Mouse (Mus musculus): ENCODE measurements around the gene Shisa7. TPM values are rescaled to one million over a fixed set of nuclear protein-coding genes. Genes with fewer than 3 reads are reported as not detected.
"Not testable (repeated sequence)": the region's sequence is repeated elsewhere in the genome, so short reads cannot be mapped to it uniquely, and the experiment has no call there.

Shisa7 gene
- polyA plus RNA-seq, 1 experiment from 2014 or later, result 0.68 TPM

DNA sequence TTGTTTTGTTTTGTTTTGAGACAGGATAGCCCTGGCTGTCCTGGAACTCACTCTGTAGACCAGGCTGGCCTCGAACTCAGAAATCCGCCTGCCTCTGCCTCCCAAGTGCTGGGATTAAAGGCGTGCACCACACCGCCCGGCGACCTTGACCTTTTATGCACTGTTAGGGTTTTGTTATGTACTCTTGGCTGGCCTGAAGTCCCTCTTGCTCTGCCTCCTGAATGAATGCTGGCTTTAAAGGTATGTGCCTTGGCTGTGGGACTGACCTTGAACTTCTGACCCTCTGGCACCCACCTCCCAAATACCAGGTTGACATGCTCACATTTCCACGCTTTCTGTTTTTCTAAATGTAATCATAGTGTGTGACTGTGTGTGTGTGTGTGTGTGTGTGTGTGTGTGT lies 23.6 kb downstream of the Shisa7 start:
- WGBS, result 84% methylated on average over 7 of the region's 7 CpGs

DNA sequence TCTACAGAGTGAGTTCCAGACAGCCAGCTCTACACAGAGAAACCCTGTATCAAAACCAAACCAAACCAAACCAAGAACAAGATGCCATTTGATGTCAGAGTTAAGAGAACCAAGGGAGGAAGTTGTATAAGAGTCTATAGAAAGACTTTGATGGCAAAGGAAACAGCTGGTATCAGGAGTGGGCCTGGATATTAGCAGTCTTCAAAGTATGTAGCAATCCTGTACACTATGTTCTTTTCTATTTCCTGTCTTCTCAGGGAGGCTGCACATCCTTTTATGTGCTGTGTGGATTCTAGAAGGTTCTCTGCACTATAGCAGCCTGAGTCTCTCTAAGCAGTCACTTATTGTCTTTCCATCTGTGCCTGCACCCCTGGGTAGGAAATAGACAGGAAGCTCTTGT lies 27.9 kb downstream of the Shisa7 start:
- no peak for DNase-seq (ENCODE audit: low spot score)
- Histone ChIP-seq H3K27ac (replicated peaks; ENCODE audit: low read depth, low read length) (no peak overlapping the region), H3K9me3 (ENCODE audit: control insufficient read depth, low read length) (no peaks in the 10 kb centered on the region), H3K9ac (ENCODE audit: low read depth, low read length) (no peak overlapping the region), H3K4me3 (ENCODE audit: low read depth, low read length) (no peak overlapping the region), H3K36me3 (ENCODE audit: control insufficient read depth, insufficient read depth, low read length) (no peaks in the 10 kb centered on the region), H3K4me1 (ENCODE audit: control insufficient read depth, insufficient read depth, low read length) (peaks cover 6% of the 10 kb centered on the region; the same call in 1 of the 2 replicates), H3K4me2 (ENCODE audit: low read depth, low read length) (no peak overlapping the region), H3K27me3 (replicated peaks; ENCODE audit: control insufficient read depth, insufficient read depth, low read length) (no peaks in the 10 kb centered on the region)
- ATAC-seq (ENCODE audit: low read depth), result no peak

More for the DNA sequence above, 23.6 kb downstream of the Shisa7 start:
- H3K9me3 ChIP-seq (ENCODE audit: control insufficient read depth, low read length); H3K4me2 ChIP-seq (ENCODE audit: low read depth, low read length); H3K27me3 ChIP-seq (replicated peaks; ENCODE audit: control insufficient read depth, insufficient read depth, low read length); DNase-seq (ENCODE audit: low spot score); ATAC-seq (ENCODE audit: low read depth); H3K36me3 ChIP-seq (ENCODE audit: control insufficient read depth, insufficient read depth, low read length); H3K9ac ChIP-seq (ENCODE audit: low read depth, low read length); H3K4me1 ChIP-seq (ENCODE audit: control insufficient read depth, insufficient read depth, low read length); H3K27ac ChIP-seq (replicated peaks; ENCODE audit: low read depth, low read length); H3K4me3 ChIP-seq (ENCODE audit: low read depth, low read length): not testable (repeated sequence)

DNA sequence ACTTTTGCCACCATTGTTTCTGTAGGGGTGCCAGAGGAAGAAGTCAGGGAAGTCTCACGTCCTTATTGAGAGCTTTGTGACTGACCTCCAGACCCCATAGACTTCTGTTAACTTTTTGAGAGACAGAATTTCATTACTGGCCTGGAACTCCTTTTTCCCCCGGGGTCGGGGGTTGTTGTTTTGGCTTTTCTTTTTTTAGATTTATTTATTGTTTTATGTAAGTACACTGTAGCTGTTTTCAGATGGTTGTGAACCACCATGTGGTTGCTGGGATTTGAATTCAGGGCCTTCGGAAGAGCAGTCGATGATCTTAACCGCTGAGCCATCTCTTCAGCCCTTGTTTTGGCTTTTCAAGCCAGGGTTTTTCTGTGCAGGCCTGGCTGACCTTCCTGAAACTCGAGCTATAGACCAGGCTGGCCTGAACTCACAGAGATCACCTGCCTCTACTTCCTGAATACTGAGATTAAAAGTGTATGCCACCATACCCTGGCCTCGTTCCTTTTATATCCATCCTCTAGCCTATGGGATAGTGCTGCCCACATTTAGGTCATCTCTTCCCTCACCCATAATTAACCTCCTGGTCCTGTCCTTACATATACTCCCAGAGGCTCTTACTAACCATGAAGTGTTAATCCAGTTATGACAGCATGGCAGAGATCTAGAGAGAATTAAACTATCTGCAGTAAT lies 31.2 kb downstream of the Shisa7 start:
- H3K4me3 ChIP-seq (ENCODE audit: low read depth, low read length), result peak overlapping the region; percentile 97
- 23% methylated on average over 8 of the region's 8 CpGs for WGBS
- H3K27me3 ChIP-seq (replicated peaks; ENCODE audit: control insufficient read depth, insufficient read depth, low read length), result no peaks in the 10 kb centered on the region
- DNase-seq (ENCODE audit: low spot score) (no peak), ATAC-seq (ENCODE audit: low read depth) (no peak)
- H3K27ac ChIP-seq (replicated peaks; ENCODE audit: low read depth, low read length), result peak overlapping the region; percentile 89
- peaks cover 25% of the 10 kb centered on the region for H3K36me3 ChIP-seq (ENCODE audit: control insufficient read depth, insufficient read depth, low read length)
- no peaks in the 10 kb centered on the region for H3K9me3 ChIP-seq (ENCODE audit: control insufficient read depth, low read length)
- H3K9ac ChIP-seq (ENCODE audit: low read depth, low read length), result peak overlapping the region; percentile 67
- peaks cover 21% of the 10 kb centered on the region for H3K4me1 ChIP-seq (ENCODE audit: control insufficient read depth, insufficient read depth, low read length)
- peak overlapping the region; percentile 62 for H3K4me2 ChIP-seq (ENCODE audit: low read depth, low read length)

DNA sequence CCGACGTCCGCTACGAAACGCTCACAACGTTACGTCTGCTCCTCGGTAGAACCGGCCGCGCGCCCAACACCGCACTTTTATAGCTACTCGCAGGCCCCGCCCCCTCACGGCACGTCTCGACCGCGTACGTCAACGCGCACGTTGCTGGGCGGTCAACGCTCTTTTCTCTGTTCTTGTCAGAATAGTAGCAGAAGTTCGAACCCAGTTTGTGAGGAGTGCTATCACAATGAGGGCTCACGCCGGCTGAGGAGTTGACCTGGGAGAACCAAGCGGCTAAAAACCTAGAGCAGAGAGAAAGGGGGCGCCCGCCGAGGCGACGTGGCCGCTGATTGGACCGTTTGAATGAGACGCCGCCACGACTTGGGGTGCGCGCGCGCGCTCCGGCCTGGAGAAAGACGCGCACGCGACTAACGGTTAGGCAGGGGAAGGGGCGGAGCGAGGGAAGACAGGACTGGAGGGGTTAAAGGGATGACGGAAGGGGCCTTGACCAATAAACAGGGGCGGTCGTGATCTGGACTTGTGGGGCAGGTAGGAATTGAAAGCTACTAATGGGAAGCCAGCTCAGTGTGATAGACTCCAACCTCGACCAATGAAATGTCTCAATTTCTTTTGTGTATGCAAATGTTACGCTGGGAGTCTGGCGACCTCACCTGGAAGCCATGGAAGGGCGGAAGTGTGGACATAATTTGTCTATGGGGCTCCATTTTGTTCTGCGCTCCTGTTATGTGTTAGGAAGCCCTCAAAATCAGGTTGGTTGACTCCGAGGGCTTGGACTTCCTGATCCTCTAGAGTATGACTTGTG lies 32.0 kb downstream of the Shisa7 start, which contains the start of gene Ube2s:
TSS of gene Ube2s (minus strand) at position 288 of the 802 bp plus-strand sequence.
- WGBS, result under 1% methylated on average over 59 of the region's 62 CpGs
- peaks cover 21% of the 10 kb centered on the region for H3K4me1 ChIP-seq (ENCODE audit: control insufficient read depth, insufficient read depth, low read length)
- peak within 1 kb of the TSS; percentile 97 for H3K4me3 ChIP-seq (ENCODE audit: low read depth, low read length)
- DNase-seq (ENCODE audit: low spot score), result peak; percentile 100
- H3K4me2 ChIP-seq (ENCODE audit: low read depth, low read length), result peak within 1 kb of the TSS; percentile 80
- ATAC-seq (ENCODE audit: low read depth), result peak; percentile 99
- H3K9me3 ChIP-seq (ENCODE audit: control insufficient read depth, low read length), result no peaks in the 10 kb centered on the region
- peak within 1 kb of the TSS; percentile 99 for H3K9ac ChIP-seq (ENCODE audit: low read depth, low read length)
- H3K27ac ChIP-seq (replicated peaks; ENCODE audit: low read depth, low read length), result peak within 1 kb of the TSS; percentile 98
- H3K27me3 ChIP-seq (replicated peaks; ENCODE audit: control insufficient read depth, insufficient read depth, low read length), result no peaks in the 10 kb centered on the region
- peaks cover 29% of the 10 kb centered on the region for H3K36me3 ChIP-seq (ENCODE audit: control insufficient read depth, insufficient read depth, low read length)

DNA sequence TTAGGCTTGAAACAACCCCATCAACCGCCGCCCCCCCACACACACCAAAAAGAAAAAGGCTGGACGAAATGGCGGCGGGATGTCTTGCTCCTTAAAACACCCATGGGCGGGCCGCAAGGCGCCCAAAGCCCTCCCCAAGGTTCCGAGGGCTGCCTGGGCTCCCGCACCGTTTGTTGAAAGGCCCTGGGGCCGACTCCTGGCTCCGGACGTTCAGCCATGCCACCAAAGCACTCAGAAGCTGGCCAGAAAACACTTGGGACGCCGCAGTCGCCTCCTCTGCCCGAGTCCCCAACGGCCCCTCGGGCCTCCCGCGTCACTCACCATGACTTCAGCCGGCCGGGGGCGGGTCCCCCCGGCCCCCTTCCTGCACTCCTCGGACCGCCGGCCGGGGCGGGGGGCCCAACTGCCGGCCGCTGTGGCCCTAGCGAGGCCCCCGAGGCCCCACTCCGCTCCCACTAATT lies 32.6 kb downstream of the Shisa7 start:
- ATAC-seq (ENCODE audit: low read depth), result 0 out of 2 replicates have a peak, but pooled peaks have one; percentile 1
- 0% methylated on average over 15 of the region's 36 CpGs for WGBS

DNA sequence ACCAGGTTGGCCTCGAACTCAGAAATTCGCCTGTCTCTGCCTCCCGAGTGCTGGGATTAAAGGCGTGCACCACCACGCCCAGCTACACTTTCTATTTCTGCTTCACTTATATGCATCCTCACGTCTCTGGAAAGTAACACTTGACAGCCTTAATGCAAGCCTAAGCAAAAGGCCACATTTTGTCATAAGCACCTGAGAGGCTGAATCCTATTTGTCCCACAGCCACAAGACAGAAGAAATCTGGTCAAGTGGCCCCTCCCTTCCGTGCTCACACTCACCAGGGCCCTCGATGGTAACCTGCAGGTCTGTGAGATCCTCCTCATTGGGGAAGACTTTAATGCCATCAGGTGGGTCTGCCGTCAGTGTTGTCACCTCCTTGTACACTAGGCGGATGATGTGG lies 33.4 kb downstream of the Shisa7 start:
- Histone ChIP-seq H3K4me3 (ENCODE audit: low read depth, low read length) (peak overlapping the region; percentile 97), H3K36me3 (ENCODE audit: control insufficient read depth, insufficient read depth, low read length) (peaks cover 43% of the 10 kb centered on the region), H3K9ac (ENCODE audit: low read depth, low read length) (peak overlapping the region; percentile 99), H3K27ac (replicated peaks; ENCODE audit: low read depth, low read length) (peak overlapping the region; percentile 98; the same call in 1 of the 2 replicates), H3K4me2 (ENCODE audit: low read depth, low read length) (peak overlapping the region; percentile 80), H3K4me1 (ENCODE audit: control insufficient read depth, insufficient read depth, low read length) (peaks cover 21% of the 10 kb centered on the region)
- H3K27me3 ChIP-seq (replicated peaks; ENCODE audit: control insufficient read depth, insufficient read depth, low read length); H3K9me3 ChIP-seq (ENCODE audit: control insufficient read depth, low read length); DNase-seq (ENCODE audit: low spot score); ATAC-seq (ENCODE audit: low read depth): not testable (repeated sequence)
- 40% methylated on average over 10 of the region's 10 CpGs for WGBS

More for the DNA sequence above, 32.6 kb downstream of the Shisa7 start:
- Histone ChIP-seq H3K27ac (replicated peaks; ENCODE audit: low read depth, low read length) (peak overlapping the region; percentile 98), H3K4me3 (ENCODE audit: low read depth, low read length) (peak overlapping the region; percentile 97), H3K27me3 (replicated peaks; ENCODE audit: control insufficient read depth, insufficient read depth, low read length) (no peaks in the 10 kb centered on the region), H3K9me3 (ENCODE audit: control insufficient read depth, low read length) (no peaks in the 10 kb centered on the region), H3K9ac (ENCODE audit: low read depth, low read length) (peak overlapping the region; percentile 99), H3K4me2 (ENCODE audit: low read depth, low read length) (peak overlapping the region; percentile 80), H3K4me1 (ENCODE audit: control insufficient read depth, insufficient read depth, low read length) (peaks cover 21% of the 10 kb centered on the region), H3K36me3 (ENCODE audit: control insufficient read depth, insufficient read depth, low read length) (peaks cover 35% of the 10 kb centered on the region)
- peak; percentile 32 for DNase-seq (ENCODE audit: low spot score)

DNA sequence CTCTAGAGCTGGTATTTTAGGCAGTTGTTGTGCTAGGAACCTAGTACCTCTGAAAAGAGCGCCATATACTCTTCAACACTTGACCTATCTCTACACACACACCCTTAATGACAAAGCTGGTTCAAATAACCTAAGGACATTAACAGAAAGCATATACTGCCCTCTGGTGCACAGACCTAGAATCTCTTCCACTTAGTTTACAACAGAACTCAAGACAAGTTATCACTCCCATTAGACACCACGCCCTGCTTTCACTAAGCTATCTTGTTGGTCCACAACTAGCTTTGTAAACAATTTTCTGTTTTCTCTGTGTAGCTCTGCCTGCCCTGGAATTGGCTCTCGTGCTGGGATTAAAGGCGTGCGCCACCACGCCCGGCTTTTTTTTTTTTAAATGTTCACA lies 37.8 kb downstream of the Shisa7 start:
- H3K9me3 ChIP-seq (ENCODE audit: control insufficient read depth, low read length), result no peaks in the 10 kb centered on the region
- ATAC-seq (ENCODE audit: low read depth) (no peak), DNase-seq (ENCODE audit: low spot score) (peak; percentile 54)
- H3K4me1 ChIP-seq (ENCODE audit: control insufficient read depth, insufficient read depth, low read length), result peaks cover 15% of the 10 kb centered on the region
- H3K27ac ChIP-seq (replicated peaks; ENCODE audit: low read depth, low read length), result no peak overlapping the region
- WGBS, result 87% methylated on average over 7 of the region's 7 CpGs
- no peaks in the 10 kb centered on the region for H3K27me3 ChIP-seq (replicated peaks; ENCODE audit: control insufficient read depth, insufficient read depth, low read length)
- no peak overlapping the region for H3K9ac ChIP-seq (ENCODE audit: low read depth, low read length)
- peaks cover 58% of the 10 kb centered on the region for H3K36me3 ChIP-seq (ENCODE audit: control insufficient read depth, insufficient read depth, low read length)
- H3K4me2 ChIP-seq (ENCODE audit: low read depth, low read length), result no peak overlapping the region
- no peak overlapping the region for H3K4me3 ChIP-seq (ENCODE audit: low read depth, low read length)

DNA sequence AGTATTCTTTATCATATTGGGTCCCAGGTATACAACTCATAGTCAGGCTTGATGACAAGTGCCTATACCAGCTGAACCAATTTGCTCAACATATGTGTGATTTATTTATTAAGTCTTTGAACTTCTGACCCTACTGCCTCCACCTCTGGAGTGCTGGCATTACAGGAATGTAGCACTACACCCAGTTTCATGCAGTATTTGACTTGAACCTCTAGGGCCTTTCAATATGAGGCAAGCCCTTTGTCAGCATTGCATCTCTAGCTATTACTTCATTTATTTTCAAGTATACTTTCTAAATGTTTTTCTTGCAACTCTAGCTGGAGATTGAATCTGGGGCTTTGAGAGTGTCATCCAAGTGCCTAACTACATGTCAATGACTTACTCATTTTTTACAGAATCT lies 42.2 kb downstream of the Shisa7 start:
- Histone ChIP-seq H3K27ac (replicated peaks; ENCODE audit: low read depth, low read length) (no peak overlapping the region), H3K36me3 (ENCODE audit: control insufficient read depth, insufficient read depth, low read length) (peaks cover 34% of the 10 kb centered on the region), H3K4me3 (ENCODE audit: low read depth, low read length) (no peak overlapping the region), H3K4me2 (ENCODE audit: low read depth, low read length) (no peak overlapping the region), H3K9ac (ENCODE audit: low read depth, low read length) (no peak overlapping the region), H3K9me3 (ENCODE audit: control insufficient read depth, low read length) (no peaks in the 10 kb centered on the region), H3K4me1 (ENCODE audit: control insufficient read depth, insufficient read depth, low read length) (no peaks in the 10 kb centered on the region), H3K27me3 (replicated peaks; ENCODE audit: control insufficient read depth, insufficient read depth, low read length) (no peaks in the 10 kb centered on the region)
- ATAC-seq (ENCODE audit: low read depth), result no peak
- DNase-seq (ENCODE audit: low spot score), result no peak

All from embryonic facial prominence, embryonic 14.5 days (tissue).